Mouse (Mus musculus) midbrain, embryonic 14.5 days (tissue): Measurements from ENCODE around the gene Axin2. TPM values are rescaled to one million over a fixed set of nuclear protein-coding genes. Genes with fewer than 3 reads are reported as not detected.

Experiments used
- ATAC-seq: fragments of 200-750 bp; cut with Nextera tagmentation; 2 replicates; pipeline ENCODE4 v1.8.0; 2017; ENCODE audit warnings: moderate number of reproducible peaks, moderate library complexity; ENCODE audit not compliant: low FRiP score, low TSS enrichment
- DNase-seq: peaks from one replicate; pipeline ENCODE4 v3.0.0-alpha.2; 2015
- H3K27ac ChIP-seq: fragments of 300-500 bp; sonication (generic); replicated peaks from 2 replicates; pipeline ENCODE4 v1.5.1; 2014; ENCODE audit warnings: mild to moderate bottlenecking, low read depth, low read length, moderate library complexity
- H3K27me3 ChIP-seq: fragments of 300-500 bp; sonication (generic); 2 replicates; pipeline ENCODE4 v1.6.1; 2014; ENCODE audit warnings: low read length, control low read depth, mixed read lengths; ENCODE audit not compliant: control insufficient read depth, insufficient read depth
- H3K36me3 ChIP-seq: fragments of 300-500 bp; sonication (generic); 2 replicates; pipeline ENCODE4 v1.6.1; 2014; ENCODE audit warnings: low read length, control low read depth; ENCODE audit not compliant: control insufficient read depth, insufficient read depth
- H3K4me1 ChIP-seq: fragments of 300-500 bp; sonication (generic); 2 replicates; pipeline ENCODE4 v1.6.1; 2014; ENCODE audit warnings: mild to moderate bottlenecking, antibody characterized with exemption, low read length, control low read depth; ENCODE audit not compliant: control insufficient read depth, insufficient read depth
- H3K4me2 ChIP-seq: fragments of 300-500 bp; sonication (generic); 2 replicates; pipeline ENCODE4 v1.6.1; 2014; ENCODE audit warnings: mild to moderate bottlenecking, low read length, moderate library complexity
- H3K4me3 ChIP-seq: fragments of 300-500 bp; sonication (generic); replicated peaks from 2 replicates; pipeline ENCODE4 v1.5.1; 2014; ENCODE audit warnings: low read depth, low read length
- H3K9ac ChIP-seq: fragments of 300-500 bp; sonication (generic); replicated peaks from 2 replicates; pipeline ENCODE4 v1.6.1; 2014; ENCODE audit warnings: mild to moderate bottlenecking, low read length, moderate library complexity
- H3K9me3 ChIP-seq: fragments of 300-500 bp; sonication (generic); 2 replicates; pipeline ENCODE4 v1.6.1; 2016; ENCODE audit warnings: low read length, control low read depth, mixed read lengths; ENCODE audit not compliant: control insufficient read depth
- WGBS: fragments of 180-500 bp; shearing (Covaris S2); extraction: QIAGEN DNeasy Blood & Tissue Kit; methylation state at CpG from one replicate; pipeline ENCODE4 v1.1.7; 2014; 5-methylcytosine and 5-hydroxymethylcytosine counted together
- polyA plus RNA-seq: library from polyadenylated mRNA; unstranded; fragments of >200 nt; fragmentation: Nextera tagmentation; extraction: Ambion mirVana; gene quantifications from 2 replicates; pipeline ENCODE4 v1.2.1, GENCODE M21; 2014

The Axin2 gene
- polyA plus RNA-seq, 1 experiment from 2014 or later, result 19.4 TPM

DNA sequence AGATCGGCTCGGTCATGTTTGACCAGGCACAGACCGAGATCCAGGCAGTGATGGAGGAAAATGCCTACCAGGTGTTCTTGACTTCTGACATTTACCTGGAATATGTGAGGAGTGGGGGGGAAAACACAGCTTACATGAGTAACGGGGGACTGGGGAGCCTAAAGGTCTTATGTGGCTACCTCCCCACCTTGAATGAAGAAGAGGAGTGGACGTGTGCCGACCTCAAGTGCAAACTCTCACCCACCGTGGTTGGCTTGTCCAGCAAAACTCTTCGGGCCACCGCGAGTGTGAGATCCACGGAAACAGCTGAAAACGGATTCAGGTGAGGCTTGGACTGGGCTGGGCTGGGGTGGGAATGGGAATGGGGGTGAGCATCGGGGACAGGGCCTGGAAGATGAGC, 3.6 kb downstream of the Axin2 start:
- no peak for ATAC-seq
- Histone ChIP-seq H3K9ac (peak overlapping the region; percentile 90), H3K27ac (peak overlapping the region; percentile 100), H3K4me3 (peak overlapping the region; percentile 89), H3K9me3 (no peaks in the 10 kb centered on the region), H3K4me1 (peaks cover 65% of the 10 kb centered on the region), H3K4me2 (peak overlapping the region; percentile 90), H3K27me3 (no peaks in the 10 kb centered on the region), H3K36me3 (no peaks in the 10 kb centered on the region)
- 8% methylated on average over 13 of the region's 13 CpGs for WGBS
- DNase-seq, result no peak

DNA sequence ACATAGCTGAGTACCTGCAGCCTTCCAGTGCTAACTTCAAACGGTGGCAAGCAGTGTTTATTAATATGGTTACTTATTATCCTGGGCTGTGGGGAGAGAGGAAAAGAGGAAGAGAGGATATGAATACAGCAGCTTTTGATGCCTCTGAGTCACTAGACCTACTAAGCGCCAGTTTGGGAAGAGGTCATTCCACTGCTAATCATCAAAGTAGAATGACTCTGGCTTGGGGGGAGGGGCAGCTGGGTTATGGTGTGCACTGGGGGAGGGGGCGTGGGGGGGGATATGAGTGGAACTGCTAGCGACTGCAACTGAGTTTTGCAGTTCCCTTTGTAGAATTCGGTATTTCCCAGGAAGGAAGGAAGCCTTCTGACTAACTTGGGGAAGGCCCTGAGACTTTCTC, 4.2 kb downstream of the Axin2 start:
- DNase-seq (peak; percentile 26), ATAC-seq (no peak)
- H3K9ac ChIP-seq, result peak overlapping the region; percentile 90; the same call in 1 of the 2 replicates
- no peak overlapping the region for H3K27ac ChIP-seq
- no peaks in the 10 kb centered on the region for H3K9me3 ChIP-seq
- WGBS, result 3% methylated on average over 5 of the region's 5 CpGs
- peaks cover 71% of the 10 kb centered on the region for H3K4me1 ChIP-seq
- peak overlapping the region; percentile 90 for H3K4me2 ChIP-seq
- no peaks in the 10 kb centered on the region for H3K36me3 ChIP-seq
- no peaks in the 10 kb centered on the region for H3K27me3 ChIP-seq
- H3K4me3 ChIP-seq, result peak overlapping the region; percentile 89

DNA sequence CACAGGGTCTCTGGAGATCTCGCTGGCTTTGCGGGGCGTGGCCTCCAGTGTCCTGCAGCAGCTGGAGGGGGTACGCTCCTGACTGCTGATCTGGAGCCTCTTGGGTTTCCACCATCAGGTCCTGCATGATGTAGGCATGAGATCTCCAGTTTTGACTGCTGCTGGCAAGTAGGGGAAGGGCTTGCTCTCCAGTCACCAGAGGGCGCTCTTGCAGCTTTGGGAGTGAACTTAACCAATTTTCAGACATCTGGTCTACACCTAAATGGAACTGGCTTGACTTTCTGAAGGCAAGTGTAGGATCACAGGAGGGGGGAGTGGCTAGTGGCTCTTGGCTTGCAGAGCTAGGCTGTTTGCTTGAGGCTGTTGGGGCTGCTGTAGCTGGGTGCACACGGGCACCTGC, 5.1 kb downstream of the Axin2 start:
- DNase-seq, result peak; percentile 95
- H3K27ac ChIP-seq, result no peak overlapping the region
- no peak for ATAC-seq
- no peaks in the 10 kb centered on the region for H3K27me3 ChIP-seq
- H3K4me1 ChIP-seq, result peaks cover 75% of the 10 kb centered on the region
- H3K4me2 ChIP-seq, result peak overlapping the region; percentile 90
- peak overlapping the region; percentile 89 for H3K4me3 ChIP-seq
- peak overlapping the region; percentile 90; the same call in 1 of the 2 replicates for H3K9ac ChIP-seq
- no peaks in the 10 kb centered on the region for H3K9me3 ChIP-seq
- 7% methylated on average over 6 of the region's 6 CpGs for WGBS
- no peaks in the 10 kb centered on the region for H3K36me3 ChIP-seq

DNA sequence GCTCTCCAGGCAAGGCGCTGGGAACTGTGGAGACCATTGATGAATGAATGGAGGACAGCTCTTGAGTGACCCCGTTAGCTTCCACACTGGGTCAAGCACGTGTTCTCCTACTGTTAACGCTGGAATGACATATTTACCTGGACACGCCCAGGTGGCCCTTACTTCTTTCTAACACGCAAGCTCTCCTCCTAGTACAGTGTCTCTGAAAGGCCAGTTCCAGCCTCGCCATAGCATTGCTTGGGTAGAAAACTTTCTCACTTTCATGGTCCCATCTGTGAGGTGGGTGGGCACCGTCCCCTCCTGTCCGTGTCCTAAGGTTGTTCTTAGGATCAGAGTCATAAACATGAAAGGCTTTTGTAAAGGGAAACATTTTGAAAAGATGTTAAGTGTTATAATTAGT, 5.7 kb downstream of the Axin2 start:
- ATAC-seq (no peak), DNase-seq (no peak)
- peak overlapping the region; percentile 90 for H3K4me2 ChIP-seq
- H3K36me3 ChIP-seq, result 0 out of 2 replicates have a peak, but pooled peaks cover 2% of the 10 kb centered on the region
- no peak overlapping the region for H3K27ac ChIP-seq
- H3K9ac ChIP-seq, result no peak overlapping the region
- no peaks in the 10 kb centered on the region for H3K27me3 ChIP-seq
- no peaks in the 10 kb centered on the region for H3K9me3 ChIP-seq
- peaks cover 82% of the 10 kb centered on the region for H3K4me1 ChIP-seq
- WGBS, result 51% methylated on average over 9 of the region's 9 CpGs
- H3K4me3 ChIP-seq, result peak overlapping the region; percentile 89

DNA sequence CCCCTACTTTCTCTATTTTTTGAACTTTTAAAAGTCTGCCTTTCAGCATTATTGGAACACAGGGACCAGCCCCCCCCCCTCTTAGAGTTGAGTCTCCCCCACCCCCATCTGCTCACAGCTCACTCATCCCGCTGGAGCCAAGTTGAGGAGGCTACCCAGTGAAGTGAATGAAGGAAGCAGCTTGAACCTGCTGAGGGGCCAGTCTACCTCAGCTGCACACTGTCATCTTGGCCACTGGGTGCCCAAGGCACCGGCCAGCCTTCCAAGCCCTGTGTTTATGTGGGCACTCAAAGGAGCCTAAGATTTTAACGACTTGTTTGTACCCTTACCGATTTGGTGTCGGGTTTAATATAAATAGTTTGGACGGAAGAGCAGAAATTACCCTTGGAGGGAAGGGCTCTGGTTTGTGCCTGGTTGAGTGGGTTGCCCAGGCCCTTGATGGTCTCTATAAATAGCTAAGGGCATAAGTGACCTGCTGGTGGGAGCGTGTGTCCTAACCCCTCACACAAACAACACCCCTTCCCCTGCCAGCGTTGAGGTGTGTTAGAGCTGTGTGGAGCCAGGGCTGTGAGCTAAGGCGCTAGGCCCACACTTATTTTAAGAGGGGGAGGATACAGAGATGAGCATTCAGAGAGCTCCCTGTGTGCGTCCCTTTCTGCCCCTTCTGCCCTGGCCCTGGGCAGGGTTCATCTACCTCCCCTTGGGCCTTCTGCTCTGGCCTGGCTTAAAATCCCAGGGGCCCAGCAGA, 6.4 kb downstream of the Axin2 start:
- 39% methylated on average over 10 of the region's 10 CpGs for WGBS
- Histone ChIP-seq H3K4me2 (peak overlapping the region; percentile 90), H3K27me3 (no peaks in the 10 kb centered on the region), H3K9ac (peak overlapping the region; percentile 44), H3K36me3 (0 out of 2 replicates have a peak, but pooled peaks cover 9% of the 10 kb centered on the region), H3K27ac (peak overlapping the region; percentile 32; the same call in 1 of the 2 replicates), H3K4me1 (peaks cover 85% of the 10 kb centered on the region), H3K9me3 (no peaks in the 10 kb centered on the region), H3K4me3 (peak overlapping the region; percentile 89)
- ATAC-seq, result no peak
- DNase-seq, result no peak

DNA sequence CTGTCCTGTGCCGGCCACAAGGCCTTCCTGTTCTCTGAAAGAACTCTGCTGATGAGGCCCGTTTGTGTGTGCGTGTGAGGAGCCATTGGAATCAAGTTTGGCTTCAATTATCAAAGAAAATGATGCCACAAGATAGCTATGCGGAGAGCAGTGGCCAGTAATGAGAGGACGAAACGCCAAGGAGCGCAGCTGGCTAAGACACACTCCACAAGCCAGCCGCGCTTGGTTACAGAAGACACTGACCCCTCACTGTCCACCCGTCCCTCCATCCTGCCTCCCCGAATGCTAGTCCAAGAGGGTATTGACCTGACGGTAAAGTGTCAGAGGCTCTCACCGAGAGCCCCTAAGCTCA, 6.9 kb downstream of the Axin2 start:
- Histone ChIP-seq H3K4me1 (peaks cover 85% of the 10 kb centered on the region), H3K36me3 (peaks cover 14% of the 10 kb centered on the region; the same call in 1 of the 2 replicates), H3K4me3 (peak overlapping the region; percentile 89), H3K9me3 (no peaks in the 10 kb centered on the region), H3K27me3 (no peaks in the 10 kb centered on the region), H3K9ac (peak overlapping the region; percentile 44), H3K4me2 (peak overlapping the region; percentile 90), H3K27ac (no peak overlapping the region)
- DNase-seq, result peak; percentile 26
- no peak for ATAC-seq
- WGBS, result 13% methylated on average over 13 of the region's 13 CpGs

DNA sequence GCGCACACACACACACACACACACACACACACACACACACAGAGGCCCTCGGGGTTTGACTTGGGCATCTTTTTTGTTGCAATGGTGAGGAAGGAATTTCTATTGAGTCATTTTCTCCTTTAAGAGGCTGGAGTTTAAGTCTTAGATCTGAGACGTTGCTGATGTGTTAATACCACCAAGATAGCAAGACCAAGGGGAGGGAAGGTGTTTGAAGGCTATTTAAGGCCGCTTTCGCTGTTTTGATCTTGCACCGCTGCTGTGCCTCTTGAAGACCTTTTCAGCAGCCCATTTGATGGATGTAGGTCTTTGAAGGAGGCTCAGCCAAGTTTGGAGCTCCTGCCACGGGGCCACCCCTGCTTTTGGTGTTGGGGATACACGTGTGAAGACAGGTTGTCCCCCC, 7.9 kb downstream of the Axin2 start:
- Histone ChIP-seq H3K4me2 (peak overlapping the region; percentile 90), H3K4me3 (0 out of 2 replicates have a peak overlapping the region, but pooled peaks have one; percentile 89), H3K4me1 (peaks cover 76% of the 10 kb centered on the region), H3K27me3 (no peaks in the 10 kb centered on the region), H3K27ac (no peak overlapping the region), H3K9ac (no peak overlapping the region), H3K36me3 (peaks cover 24% of the 10 kb centered on the region), H3K9me3 (no peaks in the 10 kb centered on the region)
- ATAC-seq (no peak), DNase-seq (peak; percentile 27)
- 20% methylated on average over 8 of the region's 8 CpGs for WGBS

DNA sequence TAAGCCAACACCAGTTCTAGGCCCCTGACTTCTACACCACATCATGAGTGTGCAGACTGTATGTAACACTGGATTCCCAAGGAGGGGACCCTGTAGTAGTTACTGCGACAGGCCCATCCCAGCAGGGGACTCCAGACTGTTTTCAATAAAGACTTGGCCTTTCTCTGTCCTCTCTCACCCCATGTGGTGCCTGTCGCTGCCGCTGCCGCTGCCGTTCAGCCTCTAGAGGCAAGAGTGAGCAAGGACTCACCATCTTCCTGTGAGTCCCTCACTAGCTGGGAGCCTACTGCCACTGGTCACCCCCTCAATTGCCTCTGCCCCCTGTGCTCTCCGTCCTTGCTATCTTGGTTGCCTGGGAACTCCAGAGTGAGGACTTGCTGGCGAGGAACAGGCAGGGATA, 8.6 kb downstream of the Axin2 start:
- no peak overlapping the region for H3K27ac ChIP-seq
- H3K4me2 ChIP-seq, result peak overlapping the region; percentile 90
- peaks cover 70% of the 10 kb centered on the region for H3K4me1 ChIP-seq
- peak; percentile 70 for DNase-seq
- 3% methylated on average over 7 of the region's 7 CpGs for WGBS
- 0 out of 2 replicates have a peak overlapping the region, but pooled peaks have one; percentile 2 for H3K4me3 ChIP-seq
- H3K9me3 ChIP-seq, result no peaks in the 10 kb centered on the region
- H3K27me3 ChIP-seq, result no peaks in the 10 kb centered on the region
- H3K9ac ChIP-seq, result no peak overlapping the region
- no peak for ATAC-seq
- peaks cover 31% of the 10 kb centered on the region for H3K36me3 ChIP-seq

DNA sequence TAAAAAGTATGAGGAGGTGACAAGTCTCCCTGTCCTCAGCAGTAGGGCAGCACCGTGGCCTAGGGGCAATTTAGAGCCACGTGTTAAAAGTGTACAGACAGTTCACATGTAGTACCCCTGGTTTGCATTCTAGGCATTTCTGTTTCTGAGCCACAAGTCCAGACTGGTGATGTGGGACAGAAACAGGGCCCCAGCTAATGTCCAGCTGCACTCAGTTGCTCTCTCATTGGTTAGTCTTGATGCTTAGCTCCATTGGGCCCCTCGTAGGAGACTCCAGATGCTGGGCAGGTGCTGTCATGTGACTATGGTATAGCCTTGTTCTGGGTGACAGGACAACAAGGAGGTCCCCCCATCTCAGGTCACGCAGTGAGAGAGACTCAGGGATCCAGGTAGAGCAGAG, 9.0 kb downstream of the Axin2 start:
- Histone ChIP-seq H3K4me2 (peak overlapping the region; percentile 90), H3K36me3 (peaks cover 34% of the 10 kb centered on the region), H3K9ac (no peak overlapping the region), H3K4me1 (peaks cover 70% of the 10 kb centered on the region), H3K27me3 (no peaks in the 10 kb centered on the region), H3K4me3 (0 out of 2 replicates have a peak overlapping the region, but pooled peaks have one; percentile 2), H3K27ac (no peak overlapping the region), H3K9me3 (no peaks in the 10 kb centered on the region)
- ATAC-seq, result no peak
- WGBS, result 33% methylated on average over 4 of the region's 4 CpGs
- no peak for DNase-seq
